Mouse (Mus musculus) liver, adult (tissue): Measurements from ENCODE around the gene Trmt112.

Experiments used
- GATA4 ChIP-seq: IDR thresholded peaks from 2 replicates; pipeline ENCODE4 v1.6.1; 2014; ENCODE audit warnings: mild to moderate bottlenecking, low read length; ENCODE audit not compliant: insufficient replicate concordance

Gene Trmt112

GRCm38 (mm10) chr19:6905498-6906159 is 3.9 kb upstream of the Trmt112 start:
- no peak for TF ChIP-seq GATA4

- no peak for TF ChIP-seq GATA4
These were observed 3.3 kb upstream of the Trmt112 start for GRCm38 (mm10) chr19:6906199-6906598.

GRCm38 (mm10) chr19:6907094-6907493 is 2.4 kb upstream of the Trmt112 start:
- TF ChIP-seq GATA4, result no peak

GRCm38 (mm10) chr19:6907811-6908540 is 1.5 kb upstream of the Trmt112 start:
- no peak for TF ChIP-seq GATA4

GRCm38 (mm10) chr19:6909021-6909420 is 477 bp upstream of the Trmt112 start:
- TF ChIP-seq GATA4, result no peak

- TF ChIP-seq GATA4, result no peak
These were observed 1.9 kb downstream of the Trmt112 start for GRCm38 (mm10) chr19:6911101-6912074.

- no peak for TF ChIP-seq GATA4
These were observed 2.9 kb downstream of the Trmt112 start for GRCm38 (mm10) chr19:6912205-6912970.

- no peak for TF ChIP-seq GATA4
These were observed 3.5 kb downstream of the Trmt112 start for GRCm38 (mm10) chr19:6913036-6913435.

- TF ChIP-seq GATA4, result no peak
These were observed 4.5 kb downstream of the Trmt112 start for GRCm38 (mm10) chr19:6913991-6914390.

GRCm38 (mm10) chr19:6914540-6914939 is 5.0 kb downstream of the Trmt112 start:
- TF ChIP-seq GATA4, result no peak

GRCm38 (mm10) chr19:6915276-6915675 is 5.8 kb downstream of the Trmt112 start:
- no peak for TF ChIP-seq GATA4

- TF ChIP-seq GATA4, result no peak
These were observed 7.0 kb downstream of the Trmt112 start for GRCm38 (mm10) chr19:6916496-6916895.

GRCm38 (mm10) chr19:6918321-6918720 is 8.8 kb downstream of the Trmt112 start:
- no peak for TF ChIP-seq GATA4

- TF ChIP-seq GATA4, result no peak
These were observed 9.9 kb downstream of the Trmt112 start for GRCm38 (mm10) chr19:6919431-6919830.
